Mouse (Mus musculus) heart, postnatal 10 days (tissue): ENCODE measurements at regions not wholly inside any gene's neighbourhood (a gene's known extent, or its start where the extent isn't known, plus 50 kb on each side); places are given as distances from the start of the nearest gene placed in this dataset.
A peak's percentile ranks its signal among the peaks of the same experiment; 100 is the strongest.

Experiments used
- DNase-seq, 2 experiments: peaks; one replicate each; pipeline ENCODE4 v3.0.0; 2021
- intact Hi-C: fragments of 180-260 bp; cut with DNase I; formaldehyde crosslinking; loops from one replicate; pipeline ENCODE4 v1.15.1; 2025

GRCm38 (mm10) chr1:103762044-103762663 lies 1006.2 kb upstream of the Cdh20 start:
- intact Hi-C loops: no loop called here
- DNase-seq: no peak

DNA sequence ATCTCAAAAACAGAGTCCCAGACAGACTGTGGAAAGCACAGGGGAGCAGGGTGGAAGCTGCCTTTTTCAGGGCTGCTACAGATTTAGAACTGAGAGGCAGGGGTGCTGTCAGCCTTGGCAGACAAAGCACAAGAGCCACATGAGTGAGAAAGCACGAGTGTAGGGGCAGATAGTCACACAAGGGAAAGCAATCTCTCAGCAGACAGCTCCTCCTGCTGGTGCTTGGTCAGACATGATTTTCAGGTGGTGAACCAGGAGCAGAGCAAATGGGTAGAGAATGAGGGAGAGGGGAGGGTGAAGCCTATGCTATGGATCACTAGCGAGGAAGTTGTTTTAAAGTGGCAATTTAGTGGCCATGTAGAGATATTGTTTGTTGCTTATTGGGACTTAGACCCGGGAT lies 1005.6 kb upstream of the Cdh20 start:
- no peak for DNase-seq
- intact Hi-C loops: no loop called here

GRCm38 (mm10) chr1:103767315-103767714 lies 1001.0 kb upstream of the Cdh20 start:
- DNase-seq: no peak
- intact Hi-C loops: no loop called here

- intact Hi-C loops: no loop called here
Observed at GRCm38 (mm10) chr1:103784692-103785091, 983.6 kb upstream of the Cdh20 start.

DNA sequence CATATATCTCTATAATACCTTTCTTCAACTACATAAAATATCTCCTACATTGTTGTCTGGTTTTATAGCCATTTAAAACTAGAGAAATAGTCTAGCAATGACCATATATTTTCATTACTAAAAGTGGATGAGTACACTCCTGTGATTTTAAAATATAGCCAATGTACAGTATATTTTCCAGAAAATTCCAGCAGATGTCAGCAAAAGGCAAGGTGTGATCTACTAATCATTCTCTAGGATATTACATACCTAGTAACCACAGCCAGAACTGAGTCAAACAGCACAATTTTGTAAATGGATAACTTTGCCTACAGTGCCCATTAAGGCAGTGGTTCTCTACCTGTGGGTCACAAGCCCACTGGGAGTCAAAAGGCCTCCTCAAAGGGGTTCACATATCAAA lies 972.0 kb upstream of the Cdh20 start:
- intact Hi-C loops: no loop called here
- DNase-seq: no peak

More at GRCm38 (mm10) chr1:103784692-103785091, 983.6 kb upstream of the Cdh20 start:
- no peak for DNase-seq

- intact Hi-C loops: loop anchor here (1.0 to 2.0 kb wide), 2 partner anchors 1145 to 1179 kb away; no protein-coding TSS in a partner anchor
- DNase-seq: peak; percentile 6 to 23
Observed at GRCm38 (mm10) chr1:103799343-103799742, 969.0 kb upstream of the Cdh20 start.

DNA sequence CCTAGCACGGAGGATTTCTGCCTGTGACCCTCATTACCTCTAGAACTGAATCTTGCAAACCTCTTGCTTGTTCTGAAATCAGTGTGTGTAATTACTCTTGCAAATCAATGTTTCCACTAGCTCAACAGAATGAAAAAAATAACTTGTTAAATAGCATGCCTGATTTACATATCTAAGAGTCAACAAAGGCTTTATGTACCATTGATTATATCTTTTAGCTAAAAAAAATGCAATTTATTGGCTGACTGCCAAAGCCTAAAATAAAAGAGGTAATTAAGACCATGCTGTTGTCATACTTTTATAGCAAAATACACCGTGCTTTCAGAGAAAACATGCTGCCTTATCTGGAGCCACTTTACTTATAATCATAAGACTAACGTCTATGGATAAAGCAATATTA lies 950.4 kb upstream of the Cdh20 start:
- no peak for DNase-seq
- intact Hi-C loops: no loop called here
